Mouse (Mus musculus): ENCODE results near the gene Pomt1. TPM values are rescaled to one million over a fixed set of nuclear protein-coding genes. Genes with fewer than 3 reads are reported as not detected.
"Not testable (repeated sequence)": the region's sequence is repeated elsewhere in the genome, so short reads cannot be mapped to it uniquely, and the experiment has no call there.

Pomt1 gene
- polyA plus RNA-seq, 1 experiment from 2014 or later = 24.1 TPM

DNA sequence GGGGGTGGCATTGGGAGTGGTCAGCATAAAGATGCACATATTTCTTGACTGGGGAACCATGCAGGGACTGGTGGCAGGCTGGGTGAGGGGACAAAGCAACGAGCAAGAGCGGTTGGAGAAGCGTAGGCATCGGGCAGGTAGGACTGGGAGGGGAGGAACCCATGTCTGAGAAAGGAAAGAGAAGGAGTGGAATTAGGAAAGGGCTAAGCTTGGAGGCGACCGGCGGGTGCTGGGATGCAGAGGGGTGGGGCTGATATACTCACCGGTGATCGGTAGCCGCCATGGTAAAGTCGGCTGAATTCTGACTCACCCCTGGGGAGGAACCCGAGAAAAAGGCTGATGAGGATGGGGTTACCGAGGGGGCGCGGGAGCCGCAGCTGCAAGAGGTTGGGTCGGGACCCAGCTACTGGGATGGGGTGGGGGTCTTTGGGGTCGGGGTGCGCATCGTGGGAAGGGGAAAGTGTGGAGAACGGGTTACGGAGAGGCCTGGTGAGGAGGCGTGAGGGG is 51.0 kb downstream of the Pomt1 start, which contains the start of gene Golga2:
Gene Golga2, plus strand, starts transcription at position 51 of the 507 bp plus-strand sequence.
- WGBS = 0% methylated on average over 23 of the region's 23 CpGs
- ATAC-seq (ENCODE audit: low read depth) = peak; percentile 2; the same call in 1 of the 2 replicates

DNA sequence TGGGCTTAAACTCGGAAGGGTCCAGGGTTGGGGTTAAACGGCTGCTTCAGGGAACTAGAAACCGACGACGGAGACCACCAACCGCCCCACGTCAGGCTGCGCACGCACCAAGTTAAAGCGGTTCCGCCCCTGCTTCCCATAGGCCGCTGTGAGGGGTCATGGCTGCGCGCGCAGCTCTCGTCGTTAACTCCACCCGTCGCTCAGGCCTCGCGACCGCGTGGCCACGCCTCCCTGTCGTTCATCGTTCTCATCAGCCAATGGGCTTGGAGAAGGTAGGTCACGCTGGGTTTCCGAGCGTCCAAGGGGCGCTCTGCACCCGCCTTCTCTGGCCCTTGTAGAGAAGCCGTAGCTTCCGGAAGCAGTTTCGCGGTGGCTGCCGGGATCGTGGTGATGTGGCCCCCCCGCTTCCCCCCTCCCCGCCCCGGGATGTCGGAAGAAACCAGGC is 51.6 kb downstream of the Pomt1 start, which contains the start of gene Swi5:
Gene Swi5, minus strand, starts transcription at position 153 of the 445 bp plus-strand sequence.
- peaks cover 15% of the 10 kb centered on the region for H3K36me3 ChIP-seq (ENCODE audit: control insufficient read depth, insufficient read depth, low read length)
- no peaks in the 10 kb centered on the region for H3K9me3 ChIP-seq (ENCODE audit: control insufficient read depth, low read length)
- peak; percentile 100 for ATAC-seq (ENCODE audit: low read depth)
- peaks cover 16% of the 10 kb centered on the region for H3K4me1 ChIP-seq (replicated peaks; ENCODE audit: control insufficient read depth, insufficient read depth, low read length)
- H3K9ac ChIP-seq (ENCODE audit: low read length) = peak within 1 kb of the TSS; percentile 88
- H3K4me3 ChIP-seq (ENCODE audit: low read length) = peak within 1 kb of the TSS; percentile 83
- H3K27me3 ChIP-seq (ENCODE audit: control insufficient read depth, insufficient read depth, low read depth, low read length) = no peaks in the 10 kb centered on the region
- H3K27ac ChIP-seq (ENCODE audit: low read length) = peak within 1 kb of the TSS; percentile 49
- peak within 1 kb of the TSS; percentile 92 for H3K4me2 ChIP-seq (ENCODE audit: low read depth, low read length)
- under 1% methylated on average over 38 of the region's 41 CpGs for WGBS

More for the DNA sequence above, 51.0 kb downstream of the Pomt1 start, which contains the start of gene Golga2:
- Histone ChIP-seq H3K4me3 (ENCODE audit: low read length) (peak within 1 kb of the TSS; percentile 83), H3K36me3 (ENCODE audit: control insufficient read depth, insufficient read depth, low read length) (peaks cover 12% of the 10 kb centered on the region), H3K27me3 (ENCODE audit: control insufficient read depth, insufficient read depth, low read depth, low read length) (no peaks in the 10 kb centered on the region), H3K4me1 (replicated peaks; ENCODE audit: control insufficient read depth, insufficient read depth, low read length) (peaks cover 16% of the 10 kb centered on the region), H3K4me2 (ENCODE audit: low read depth, low read length) (peak within 1 kb of the TSS; percentile 92), H3K9ac (ENCODE audit: low read length) (peak within 1 kb of the TSS; percentile 88), H3K9me3 (ENCODE audit: control insufficient read depth, low read length) (no peaks in the 10 kb centered on the region), H3K27ac (ENCODE audit: low read length) (peak within 1 kb of the TSS; percentile 49)

DNA sequence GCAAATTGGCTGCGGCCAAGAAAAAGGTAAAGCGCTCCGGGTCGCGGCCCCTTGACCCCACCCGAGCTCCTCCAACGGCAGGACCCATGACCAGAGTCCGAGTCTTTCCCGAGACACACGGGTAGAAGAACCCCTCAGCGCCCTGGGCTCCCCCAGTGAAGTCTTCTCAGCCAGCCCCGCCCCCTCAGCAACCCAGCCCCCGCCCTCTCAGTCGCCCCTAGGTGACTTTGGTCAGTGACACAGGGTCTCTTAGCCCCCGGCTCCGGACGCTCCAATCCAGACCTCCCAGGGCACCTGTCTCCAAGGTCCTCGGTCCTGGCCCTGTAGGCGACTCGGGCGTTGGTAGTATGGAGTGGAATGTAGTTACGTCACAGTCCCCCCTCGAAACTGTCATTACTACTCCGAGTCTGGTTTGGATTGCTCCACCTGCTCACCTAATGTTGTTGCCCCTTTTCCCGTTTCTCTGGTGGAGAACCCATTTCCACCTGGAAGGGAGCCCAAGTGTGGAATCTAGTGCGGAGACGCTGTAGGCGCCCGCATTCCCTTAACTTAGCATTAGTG is 52.1 kb downstream of the Pomt1 start:
- Histone ChIP-seq H3K9ac (ENCODE audit: low read length) (peak overlapping the region; percentile 86), H3K27me3 (ENCODE audit: control insufficient read depth, insufficient read depth, low read depth, low read length) (no peaks in the 10 kb centered on the region), H3K4me2 (ENCODE audit: low read depth, low read length) (peak overlapping the region; percentile 86), H3K9me3 (ENCODE audit: control insufficient read depth, low read length) (no peaks in the 10 kb centered on the region), H3K27ac (ENCODE audit: low read length) (peak overlapping the region; percentile 49), H3K36me3 (ENCODE audit: control insufficient read depth, insufficient read depth, low read length) (peaks cover 15% of the 10 kb centered on the region), H3K4me1 (replicated peaks; ENCODE audit: control insufficient read depth, insufficient read depth, low read length) (peaks cover 16% of the 10 kb centered on the region), H3K4me3 (ENCODE audit: low read length) (peak overlapping the region; percentile 83)
- peak; percentile 48 for ATAC-seq (ENCODE audit: low read depth)
- WGBS = 1% methylated on average over 28 of the region's 29 CpGs

GRCm38 (mm10) chr2:32289578-32289977 is 53.2 kb downstream of the Pomt1 start:
- Histone ChIP-seq H3K4me1 (replicated peaks; ENCODE audit: control insufficient read depth, insufficient read depth, low read length) (peaks cover 16% of the 10 kb centered on the region), H3K27me3 (ENCODE audit: control insufficient read depth, insufficient read depth, low read depth, low read length) (no peaks in the 10 kb centered on the region), H3K27ac (ENCODE audit: low read length) (no peak overlapping the region), H3K4me2 (ENCODE audit: low read depth, low read length) (peak overlapping the region; percentile 86), H3K9me3 (ENCODE audit: control insufficient read depth, low read length) (no peaks in the 10 kb centered on the region), H3K9ac (ENCODE audit: low read length) (no peak overlapping the region), H3K4me3 (ENCODE audit: low read length) (no peak overlapping the region; the same call in 1 of the 2 replicates), H3K36me3 (ENCODE audit: control insufficient read depth, insufficient read depth, low read length) (peaks cover 9% of the 10 kb centered on the region)
- no peak for ATAC-seq (ENCODE audit: low read depth)

DNA sequence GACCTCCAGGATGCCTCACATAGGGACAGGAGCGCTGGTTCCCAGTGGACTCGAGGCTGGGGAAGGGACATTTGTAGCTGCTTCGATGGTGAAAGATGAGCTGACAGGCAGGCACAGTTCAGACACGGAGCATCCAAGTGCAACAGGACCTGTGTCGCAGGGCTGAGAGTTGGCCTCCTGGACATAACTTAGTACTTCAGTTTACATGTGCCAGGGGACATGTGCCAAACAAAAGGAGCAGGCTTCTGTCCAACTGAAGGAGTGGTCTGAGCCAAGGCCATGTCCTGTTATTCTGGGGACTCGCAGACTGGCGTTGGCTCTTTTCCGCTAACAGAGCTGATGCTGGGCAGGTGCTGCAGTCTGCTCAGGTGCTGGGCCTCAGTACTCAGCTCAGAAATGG is 58.0 kb downstream of the Pomt1 start:
- no peak for ATAC-seq (ENCODE audit: low read depth)
- Histone ChIP-seq H3K9me3 (ENCODE audit: control insufficient read depth, low read length) (no peaks in the 10 kb centered on the region), H3K36me3 (ENCODE audit: control insufficient read depth, insufficient read depth, low read length) (peaks cover 24% of the 10 kb centered on the region), H3K9ac (ENCODE audit: low read length) (no peak overlapping the region), H3K27me3 (ENCODE audit: control insufficient read depth, insufficient read depth, low read depth, low read length) (no peaks in the 10 kb centered on the region), H3K4me3 (ENCODE audit: low read length) (no peak overlapping the region), H3K4me2 (ENCODE audit: low read depth, low read length) (no peak overlapping the region), H3K27ac (ENCODE audit: low read length) (no peak overlapping the region), H3K4me1 (replicated peaks; ENCODE audit: control insufficient read depth, insufficient read depth, low read length) (peaks cover 2% of the 10 kb centered on the region; the same call in 1 of the 2 replicates)
- 74% methylated on average over 8 of the region's 8 CpGs for WGBS

- no peak overlapping the region for H3K4me2 ChIP-seq (ENCODE audit: low read depth, low read length)
Measured at GRCm38 (mm10) chr2:32295285-32295684, 58.9 kb downstream of the Pomt1 start.

GRCm38 (mm10) chr2:32295842-32296241 is 59.5 kb downstream of the Pomt1 start:
- not testable (repeated sequence) for H3K4me3 ChIP-seq (ENCODE audit: low read length); H3K27me3 ChIP-seq (ENCODE audit: control insufficient read depth, insufficient read depth, low read depth, low read length); ATAC-seq (ENCODE audit: low read depth); H3K4me1 ChIP-seq (replicated peaks; ENCODE audit: control insufficient read depth, insufficient read depth, low read length); H3K4me2 ChIP-seq (ENCODE audit: low read depth, low read length); H3K9me3 ChIP-seq (ENCODE audit: control insufficient read depth, low read length); H3K9ac ChIP-seq (ENCODE audit: low read length); H3K27ac ChIP-seq (ENCODE audit: low read length)
- 82% methylated on average over 2 of the region's 2 CpGs for WGBS
- H3K36me3 ChIP-seq (ENCODE audit: control insufficient read depth, insufficient read depth, low read length) = peaks cover 33% of the 10 kb centered on the region

More at GRCm38 (mm10) chr2:32295285-32295684, 58.9 kb downstream of the Pomt1 start:
- H3K9ac ChIP-seq (ENCODE audit: low read length) = no peak overlapping the region
- H3K4me1 ChIP-seq (replicated peaks; ENCODE audit: control insufficient read depth, insufficient read depth, low read length) = no peaks in the 10 kb centered on the region
- no peaks in the 10 kb centered on the region for H3K9me3 ChIP-seq (ENCODE audit: control insufficient read depth, low read length)
- no peak for ATAC-seq (ENCODE audit: low read depth)
- no peaks in the 10 kb centered on the region for H3K27me3 ChIP-seq (ENCODE audit: control insufficient read depth, insufficient read depth, low read depth, low read length)
- H3K36me3 ChIP-seq (ENCODE audit: control insufficient read depth, insufficient read depth, low read length) = peaks cover 33% of the 10 kb centered on the region
- H3K27ac ChIP-seq (ENCODE audit: low read length) = no peak overlapping the region
- no peak overlapping the region for H3K4me3 ChIP-seq (ENCODE audit: low read length)
- 92% methylated on average over 3 of the region's 3 CpGs for WGBS

DNA sequence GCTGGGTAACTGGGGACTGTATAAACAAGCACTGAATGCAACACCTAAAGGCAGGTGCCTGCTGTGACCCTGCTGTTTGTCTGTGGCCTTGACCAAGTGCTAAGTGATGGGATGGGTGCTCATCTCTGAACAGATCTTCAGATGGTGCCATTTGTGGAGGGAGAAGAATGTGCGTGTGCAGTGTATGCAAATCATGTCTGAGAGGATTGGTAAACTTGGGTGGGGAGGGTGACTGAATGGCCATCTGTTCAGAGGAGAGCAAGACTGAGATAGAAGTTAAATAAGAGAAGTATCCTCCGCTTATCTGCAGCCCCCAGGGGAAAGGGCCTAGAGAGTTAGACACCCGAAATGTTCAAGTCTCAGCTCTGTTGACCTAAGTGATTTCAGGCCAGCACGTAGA is 63.1 kb downstream of the Pomt1 start:
- Histone ChIP-seq H3K9ac (ENCODE audit: low read length) (no peak overlapping the region), H3K27ac (ENCODE audit: low read length) (no peak overlapping the region), H3K4me3 (ENCODE audit: low read length) (no peak overlapping the region), H3K27me3 (ENCODE audit: control insufficient read depth, insufficient read depth, low read depth, low read length) (no peaks in the 10 kb centered on the region), H3K36me3 (ENCODE audit: control insufficient read depth, insufficient read depth, low read length) (peaks cover 44% of the 10 kb centered on the region), H3K4me2 (ENCODE audit: low read depth, low read length) (no peak overlapping the region), H3K4me1 (replicated peaks; ENCODE audit: control insufficient read depth, insufficient read depth, low read length) (no peaks in the 10 kb centered on the region), H3K9me3 (ENCODE audit: control insufficient read depth, low read length) (no peaks in the 10 kb centered on the region)
- 82% methylated on average over 4 of the region's 4 CpGs for WGBS
- ATAC-seq (ENCODE audit: low read depth) = no peak

DNA sequence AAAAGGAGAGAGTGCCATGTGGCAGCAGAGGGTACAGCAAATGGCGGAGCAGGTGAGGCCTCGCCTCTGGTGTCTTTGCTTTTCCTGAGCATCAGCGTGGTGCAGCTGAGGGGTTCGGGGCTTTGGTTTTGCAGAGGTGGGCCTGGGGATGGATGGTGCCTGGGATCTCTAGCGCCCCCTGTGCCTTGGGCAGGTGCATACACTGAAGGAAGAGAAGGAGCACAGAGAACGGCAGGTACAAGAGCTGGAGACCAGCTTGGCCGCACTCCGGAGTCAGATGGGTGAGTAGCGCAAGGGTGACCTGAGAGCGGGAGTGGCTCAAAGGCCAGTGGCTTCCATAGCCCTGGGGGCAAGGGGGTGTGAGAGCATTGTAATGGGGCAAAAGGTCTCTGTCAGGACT is 66.6 kb downstream of the Pomt1 start:
- no peak overlapping the region for H3K4me3 ChIP-seq (ENCODE audit: low read length)
- no peaks in the 10 kb centered on the region for H3K27me3 ChIP-seq (ENCODE audit: control insufficient read depth, insufficient read depth, low read depth, low read length)
- 86% methylated on average over 10 of the region's 10 CpGs for WGBS
- H3K4me1 ChIP-seq (replicated peaks; ENCODE audit: control insufficient read depth, insufficient read depth, low read length) = no peaks in the 10 kb centered on the region
- ATAC-seq (ENCODE audit: low read depth) = no peak
- no peak overlapping the region for H3K9ac ChIP-seq (ENCODE audit: low read length)
- peaks cover 62% of the 10 kb centered on the region for H3K36me3 ChIP-seq (ENCODE audit: control insufficient read depth, insufficient read depth, low read length)
- H3K9me3 ChIP-seq (ENCODE audit: control insufficient read depth, low read length) = no peaks in the 10 kb centered on the region
- no peak overlapping the region for H3K4me2 ChIP-seq (ENCODE audit: low read depth, low read length)
- no peak overlapping the region for H3K27ac ChIP-seq (ENCODE audit: low read length)
